Comparison of ENCODE assay signal across 8 mouse cellular contexts in the genomic region with DNA sequence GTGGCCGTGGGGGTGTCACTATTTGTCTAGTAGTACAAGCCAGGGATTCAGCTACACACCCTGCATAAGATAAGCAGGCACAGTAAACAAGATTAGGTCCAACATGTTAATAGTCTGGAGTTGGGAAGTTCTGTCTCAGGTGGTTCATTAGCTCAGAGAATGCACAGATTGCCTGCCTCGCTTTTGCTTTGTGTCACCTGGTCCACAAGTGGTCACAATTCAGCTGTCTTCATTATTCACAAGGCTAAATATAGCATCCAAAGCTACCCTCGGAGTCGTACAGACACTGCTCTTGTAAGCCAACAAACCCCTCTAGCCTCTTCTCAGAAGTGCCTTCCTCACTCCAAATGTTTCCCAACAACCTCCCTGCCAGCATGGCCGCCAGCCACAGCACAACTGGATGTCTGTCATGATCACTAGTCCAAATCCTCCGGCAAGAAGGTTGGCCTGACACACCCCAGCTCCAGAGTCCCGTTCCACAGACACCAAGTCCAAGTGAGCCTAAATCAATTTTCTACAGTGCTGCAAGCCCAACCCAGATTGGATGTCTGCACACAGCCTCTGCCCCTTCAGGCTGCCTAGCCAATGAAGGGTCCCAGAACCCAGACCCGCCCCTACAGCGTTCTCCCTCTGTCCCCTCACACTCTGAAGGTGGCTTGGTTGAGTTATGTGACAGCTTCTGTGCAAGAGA. TPM values are rescaled to one million over a fixed set of nuclear protein-coding genes. Genes with fewer than 3 reads are reported as not detected.
A peak's percentile ranks its signal among the peaks of the same experiment; 100 is the strongest.
DNase-seq lines count a peak whose midpoint lies in the region; ATAC-seq and TF ChIP-seq lines count a peak whose summit lies in the region.

No protein-coding gene starts in this region.

- no peaks in the 10 kb centered on the region for H3K36me3 ChIP-seq in forebrain, embryonic 15.5 days
- H3K36me3 ChIP-seq in small intestine, adult 2 months (ENCODE audit: control insufficient read depth, insufficient read depth, low read length): no peaks in the 10 kb centered on the region

- TF ChIP-seq POLR2A in bone marrow macrophage, adult 2 months (IDR thresholded peaks at IDR 0.05; ENCODE audit: borderline replicate concordance, low read depth, low read length): no peak
- no peak for TF ChIP-seq POLR2A in small intestine, adult 2 months (IDR thresholded peaks at IDR 0.05; ENCODE audit: low read depth, low read length)

- peak overlapping the region; percentile 79 for H3K4me3 ChIP-seq in bone marrow macrophage, adult 2 months (ENCODE audit: insufficient read depth, low read length)
- peak overlapping the region; percentile 56 for H3K4me3 ChIP-seq in forebrain, embryonic 15.5 days
- H3K4me3 ChIP-seq in small intestine, adult 2 months (ENCODE audit: low read depth, low read length): peak overlapping the region; percentile 84

- H3K9ac ChIP-seq in forebrain, embryonic 15.5 days (replicated peaks): peak overlapping the region; percentile 42

- no peak overlapping the region for H3K27ac ChIP-seq in bone marrow macrophage, adult 2 months (ENCODE audit: insufficient read depth, low read depth, low read length)
- no peak overlapping the region for H3K27ac ChIP-seq in forebrain, embryonic 15.5 days (replicated peaks)
- peak overlapping the region; percentile 77 for H3K27ac ChIP-seq in small intestine, adult 2 months (ENCODE audit: insufficient read depth, low read depth, low read length)

- DNase-seq in adrenal gland, adult (ENCODE audit: inconsistent age in 2 of 2, low spot score in 1 of 2): peak; percentile 63 to 88
- DNase-seq in adrenal gland, adult 8-10 months: no peak
- peak; percentile 21 to 22 for DNase-seq in layer of hippocampus, postnatal 14 days (ENCODE audit: low spot score in 2 of 2)

- H3K4me1 ChIP-seq in bone marrow macrophage, adult 2 months (ENCODE audit: control insufficient read depth, insufficient read depth, low read length): peaks cover 55% of the 10 kb centered on the region
- peaks cover 14% of the 10 kb centered on the region for H3K4me1 ChIP-seq in forebrain, embryonic 15.5 days
- peaks cover 22% of the 10 kb centered on the region for H3K4me1 ChIP-seq in small intestine, adult 2 months (ENCODE audit: control insufficient read depth, insufficient read depth, insufficient read length, low read length)

- H3K4me2 ChIP-seq in forebrain, embryonic 15.5 days (replicated peaks): peak overlapping the region; percentile 71

- 0 out of 2 replicates have a peak, but pooled peaks cover 6% of the 10 kb centered on the region for H3K27me3 ChIP-seq in forebrain, embryonic 15.5 days
- H3K27me3 ChIP-seq in small intestine, adult 2 months (ENCODE audit: control insufficient read depth, insufficient read depth, low read length): no peaks in the 10 kb centered on the region

- TF ChIP-seq CTCF in bone marrow macrophage, adult 2 months (IDR thresholded peaks at IDR 0.05; ENCODE audit: low read depth, low read length): no peak
- TF ChIP-seq CTCF in small intestine, adult 2 months (IDR thresholded peaks at IDR 0.05; ENCODE audit: extremely low read depth, insufficient read length, insufficient replicate concordance, low read depth, low read length): no peak

- no peaks in the 10 kb centered on the region for H3K9me3 ChIP-seq in forebrain, embryonic 15.5 days

- 35% methylated on average over 9 of the region's 9 CpGs for WGBS in forebrain, embryonic 15.5 days
- 7% methylated on average over 9 of the region's 9 CpGs for WGBS in small intestine, adult 2 months

- ATAC-seq in forebrain, embryonic 15.5 days (replicated peaks): 0 out of 2 replicates have a peak, but pooled peaks have one; percentile 14
- ATAC-seq in hematopoietic stem cell, adult 5-6 weeks (replicated peaks in 1 of 2; ENCODE audit: insufficient read depth in 1 of 2, low FRiP score in 2 of 2, low TSS enrichment in 1 of 2, low read depth in 1 of 2, poor library complexity in 2 of 2, severe bottlenecking in 2 of 2): peak; percentile 47 to 50; a peak in 3 of 4 replicates
- ATAC-seq in megakaryocyte progenitor cell, adult 5-6 weeks (replicated peaks; ENCODE audit: poor library complexity): peak; percentile 29

RNA-seq across cellular contexts. Expression of gene Coq8a, which starts 4.5 kb away (rescaled TPM):
- 100 to 1,000 TPM in 3 of 4 experiments, 10 to 100 TPM in 1; 85.1 to 269 (median 187) TPM for total RNA-seq in adrenal gland, adult 8-10 months (2022)
- 13.4 and 14.1 TPM in 2 replicates for polyA plus RNA-seq in bone marrow macrophage, adult 2 months (2012; ENCODE audit: insufficient read depth, insufficient read length, missing spikeins)
- polyA plus RNA-seq in forebrain, embryonic 15.5 days (2015; fragmentation: Nextera tagmentation; extraction: Ambion mirVana): 4.5 and 4.6 TPM in 2 replicates
- total RNA-seq in hematopoietic stem cell, adult 5-6 weeks (2017): 32.1 and 34.0 TPM in 2 replicates
- total RNA-seq in layer of hippocampus, postnatal 14 days (2021): 10 to 100 TPM; 44.0 to 46.2 TPM
- total RNA-seq in megakaryocyte progenitor cell, adult 5-6 weeks (2015): 1.3 and 2.6 TPM in 2 replicates
- total RNA-seq in megakaryocyte progenitor cell, adult 5-6 weeks (2017): 7.2 and 8.9 TPM in 2 replicates
- 7.4 and 13.2 TPM in 2 replicates for polyA plus RNA-seq in small intestine, adult 2 months (2012; rRNA removed)
